Mouse (Mus musculus): Measurements from ENCODE around the gene Kcnj1. TPM values are rescaled to one million over a fixed set of nuclear protein-coding genes. Genes with fewer than 3 reads are reported as not detected.

The Kcnj1 gene
- total RNA-seq, 4 experiments from 2014 or later: not detected

DNA sequence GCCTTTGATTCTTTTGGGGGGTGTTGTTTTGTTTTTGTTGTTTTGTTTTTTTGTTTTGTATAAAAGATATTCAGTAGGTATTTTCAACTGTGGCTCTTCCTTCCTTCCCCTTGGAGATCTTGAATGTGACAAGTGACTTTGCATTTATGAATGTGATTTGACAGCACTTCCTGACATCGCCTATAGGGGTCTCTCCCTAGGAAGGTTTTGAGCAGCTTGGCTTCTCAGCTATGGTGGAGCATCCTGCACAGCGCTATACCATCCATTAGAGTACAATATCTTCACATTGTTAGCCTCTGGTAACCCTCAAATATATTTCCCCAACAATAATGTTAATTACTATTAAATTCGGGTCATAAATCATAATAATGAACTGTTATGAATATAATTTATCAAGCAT, 73.5 kb downstream of the Kcnj1 start:
- no peak for DNase-seq (ENCODE audit: low spot score in 2 of 2)

DNA sequence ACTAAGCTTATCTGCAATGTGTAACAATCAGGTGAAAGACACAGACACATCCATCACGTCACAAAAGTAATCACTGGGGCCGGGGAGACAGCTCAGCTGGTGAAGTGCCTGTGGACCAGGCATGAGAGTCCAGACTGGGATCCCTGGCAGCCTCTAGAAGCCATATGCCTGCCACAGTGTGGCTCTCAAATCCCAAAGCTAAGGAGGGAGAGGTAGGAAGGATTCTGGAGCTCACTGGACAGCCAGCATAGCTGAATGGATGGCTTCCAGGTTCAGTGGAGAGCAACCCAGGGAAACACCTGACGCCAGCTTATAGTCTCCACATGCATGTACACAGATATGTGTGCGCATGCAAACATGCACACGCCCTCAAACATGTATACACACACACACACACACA, 76.5 kb downstream of the Kcnj1 start:
- no peak for DNase-seq (ENCODE audit: low spot score in 2 of 2)

Other genes starting within 250 kb of the Kcnj1 start
- under 1 TPM; 0.27 to 0.43 (median 0.40) TPM for gene Kcnj5, start 28.1 kb upstream of the Kcnj1 start, total RNA-seq (2022)
- 10 to 100 TPM in 1 of 4 experiments, 1 to 10 TPM in 3; 4.4 to 11.1 (median 6.3) TPM for gene Fli1, start 170.4 kb downstream of the Kcnj1 start, total RNA-seq (2022)

All from layer of hippocampus, adult 8-10 months (tissue).